Mouse (Mus musculus) liver, embryonic 15.5 days (tissue): ENCODE measurements at regions not wholly inside any gene's neighbourhood (a gene's known extent, or its start where the extent isn't known, plus 50 kb on each side); places are given as distances from the start of the nearest gene placed in this dataset.
A peak's percentile ranks its signal among the peaks of the same experiment; 100 is the strongest.

Source experiments
- ATAC-seq: fragments of 200-750 bp; cut with Nextera tagmentation; 2 replicates; pipeline ENCODE4 v1.8.0; 2017; ENCODE audit warnings: moderate number of reproducible peaks, mild to moderate bottlenecking, moderate library complexity; ENCODE audit not compliant: insufficient read depth
- H3K27ac ChIP-seq: fragments of 300-500 bp; sonication (generic); replicated peaks from 2 replicates; pipeline ENCODE4 v1.5.1; 2015; ENCODE audit warnings: mild to moderate bottlenecking, inconsistent platforms
- H3K27me3 ChIP-seq: fragments of 300-500 bp; sonication (generic); 2 replicates; pipeline ENCODE4 v1.6.1; 2015; ENCODE audit warnings: mild to moderate bottlenecking, inconsistent platforms
- H3K36me3 ChIP-seq: fragments of 300-500 bp; sonication (generic); replicated peaks from 2 replicates; pipeline ENCODE4 v1.6.1; 2015; ENCODE audit warnings: moderate library complexity, mild to moderate bottlenecking, inconsistent platforms
- H3K4me1 ChIP-seq: fragments of 300-500 bp; sonication (generic); replicated peaks from 2 replicates; pipeline ENCODE4 v1.6.1; 2015; ENCODE audit warnings: inconsistent platforms
- H3K4me2 ChIP-seq: fragments of 300-500 bp; sonication (generic); 2 replicates; pipeline ENCODE4 v1.6.1; 2015; ENCODE audit warnings: moderate library complexity, mild to moderate bottlenecking, inconsistent platforms
- H3K4me3 ChIP-seq: fragments of 300-500 bp; sonication (generic); replicated peaks from 2 replicates; pipeline ENCODE4 v1.5.1; 2015; ENCODE audit warnings: mild to moderate bottlenecking, inconsistent platforms
- H3K9ac ChIP-seq: fragments of 300-500 bp; sonication (generic); 2 replicates; pipeline ENCODE4 v1.6.1; 2015; ENCODE audit warnings: moderate library complexity, mild to moderate bottlenecking, inconsistent platforms
- H3K9me3 ChIP-seq: fragments of 300-500 bp; sonication (generic); replicated peaks from 2 replicates; pipeline ENCODE4 v1.6.1; 2016; ENCODE audit warnings: inconsistent platforms
- WGBS: fragments of 180-500 bp; shearing (Covaris S2); methylation state at CpG from one replicate; pipeline ENCODE4 v1.1.7; 2015; ENCODE audit warnings: mixed read lengths; ENCODE audit not compliant: insufficient replicate concordance; 5-methylcytosine and 5-hydroxymethylcytosine counted together

DNA sequence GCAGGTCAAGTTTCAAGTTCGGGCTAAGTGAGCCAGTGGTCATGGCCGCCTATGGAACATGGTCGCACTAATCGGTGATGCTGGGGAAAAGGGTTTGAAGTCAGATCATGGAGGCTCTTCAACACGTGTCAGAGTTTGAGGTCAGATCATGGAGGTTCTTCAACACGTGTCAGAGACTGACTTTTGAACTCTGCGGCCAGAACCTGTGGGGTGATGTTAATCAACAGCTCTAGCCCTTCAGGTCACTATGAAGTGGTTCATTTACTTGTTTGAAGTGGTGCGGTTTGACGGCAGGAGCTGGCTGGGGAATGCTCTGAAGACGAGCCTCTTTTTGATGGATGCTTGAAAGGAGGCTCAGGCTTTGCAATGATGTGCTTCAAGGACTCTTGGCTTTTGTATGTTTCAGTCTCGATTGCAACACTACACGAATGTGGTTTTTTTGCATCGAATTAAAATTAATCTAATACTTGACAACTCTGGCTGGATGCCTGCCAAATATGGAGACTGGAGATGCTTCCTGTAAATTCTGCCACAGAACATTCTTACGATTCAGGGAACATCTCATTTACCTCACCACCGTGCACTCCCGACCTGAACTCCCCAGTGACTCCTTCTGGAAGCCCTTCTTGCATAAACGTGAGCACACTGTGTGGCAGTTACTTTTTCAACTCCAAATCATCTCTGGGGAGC, 87.9 kb upstream of the 4930535I16Rik start:
- Histone ChIP-seq H3K4me3 (no peak overlapping the region), H3K4me2 (no peak overlapping the region), H3K9ac (no peak overlapping the region), H3K27ac (no peak overlapping the region), H3K9me3 (no peaks in the 10 kb centered on the region), H3K27me3 (no peaks in the 10 kb centered on the region), H3K36me3 (no peaks in the 10 kb centered on the region), H3K4me1 (no peaks in the 10 kb centered on the region)
- no peak for ATAC-seq
- 60% methylated on average over 17 of the region's 17 CpGs for WGBS

DNA sequence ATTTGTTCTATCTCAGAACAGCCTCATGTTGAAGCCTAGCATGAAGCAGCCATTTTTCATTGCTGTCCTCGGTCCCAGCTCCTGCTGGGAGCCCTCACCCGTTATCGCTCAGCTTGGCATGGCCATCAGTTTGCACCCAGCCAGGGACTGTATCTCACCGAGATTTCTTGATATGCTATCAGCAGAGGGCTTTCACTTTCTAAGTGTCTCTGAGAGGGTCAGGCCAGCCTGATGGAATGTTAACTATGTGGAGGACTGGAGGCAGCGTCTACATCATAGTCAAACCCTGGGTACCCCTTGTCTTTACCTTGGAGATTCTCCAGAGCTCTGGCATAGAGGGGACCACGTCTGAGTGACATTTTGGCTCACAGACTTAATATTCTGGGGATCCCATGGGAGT, 84.9 kb upstream of the 4930535I16Rik start:
- no peak overlapping the region for H3K27ac ChIP-seq
- no peaks in the 10 kb centered on the region for H3K36me3 ChIP-seq
- no peaks in the 10 kb centered on the region for H3K27me3 ChIP-seq
- no peaks in the 10 kb centered on the region for H3K4me1 ChIP-seq
- H3K4me2 ChIP-seq, result no peak overlapping the region
- WGBS, result 44% methylated on average over 6 of the region's 6 CpGs
- H3K4me3 ChIP-seq, result no peak overlapping the region
- no peaks in the 10 kb centered on the region for H3K9me3 ChIP-seq
- no peak for ATAC-seq
- H3K9ac ChIP-seq, result no peak overlapping the region

DNA sequence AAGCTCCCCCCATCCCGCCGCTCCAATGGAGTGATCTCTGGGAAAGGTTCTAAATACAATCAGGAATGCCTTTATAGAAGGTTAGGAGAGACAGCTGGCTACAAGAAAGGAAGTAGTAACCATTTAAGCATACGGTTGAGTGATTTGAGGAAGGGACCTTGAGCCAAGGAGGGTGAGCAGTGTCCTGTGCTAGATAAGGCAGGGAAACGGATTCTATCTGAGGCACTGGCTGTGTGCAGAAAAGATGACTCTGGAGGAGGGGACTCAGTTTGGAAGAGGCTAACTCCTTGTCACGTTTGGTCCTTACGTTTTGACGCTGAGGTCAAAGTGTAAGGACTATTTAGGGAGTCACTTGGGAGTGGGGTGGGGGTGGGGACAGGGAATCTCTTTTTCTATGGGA, 84.3 kb upstream of the 4930535I16Rik start:
- Histone ChIP-seq H3K36me3 (no peaks in the 10 kb centered on the region), H3K9me3 (no peaks in the 10 kb centered on the region), H3K4me2 (no peak overlapping the region), H3K27me3 (no peaks in the 10 kb centered on the region), H3K9ac (no peak overlapping the region), H3K27ac (no peak overlapping the region), H3K4me1 (no peaks in the 10 kb centered on the region), H3K4me3 (no peak overlapping the region)
- no peak for ATAC-seq
- WGBS, result 45% methylated on average over 7 of the region's 7 CpGs

DNA sequence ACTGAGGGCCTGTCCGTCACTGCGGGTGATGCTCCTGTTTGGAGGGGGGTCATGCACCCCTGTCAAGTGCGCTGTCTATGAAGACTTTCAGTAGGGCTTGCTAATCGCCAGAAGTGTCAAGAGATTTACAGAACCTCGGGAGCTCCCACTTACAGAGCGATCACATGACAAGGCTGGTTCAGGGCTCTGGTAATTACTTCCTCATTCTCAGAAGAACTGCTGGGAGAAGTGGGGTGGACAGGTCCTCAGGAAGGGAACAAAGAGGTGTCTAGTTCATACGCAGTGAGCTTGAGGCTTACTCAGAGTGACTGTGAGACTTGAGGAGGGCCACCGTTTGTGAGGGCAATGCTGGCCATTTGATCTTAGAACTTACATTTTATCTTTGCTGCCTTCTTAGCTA, 78.0 kb upstream of the 4930535I16Rik start:
- 35% methylated on average over 8 of the region's 8 CpGs for WGBS

GRCm38 (mm10) chr4:123991223-123991622, 73.4 kb upstream of the 4930535I16Rik start:
- Histone ChIP-seq H3K4me3 (peak overlapping the region; percentile 22; the same call in 1 of the 2 replicates), H3K9ac (no peak overlapping the region), H3K4me1 (0 out of 2 replicates have a peak, but pooled peaks cover 6% of the 10 kb centered on the region), H3K36me3 (no peaks in the 10 kb centered on the region), H3K27me3 (peaks cover 35% of the 10 kb centered on the region), H3K4me2 (peak overlapping the region; percentile 52), H3K27ac (no peak overlapping the region), H3K9me3 (no peaks in the 10 kb centered on the region)
- 12% methylated on average over 10 of the region's 10 CpGs for WGBS
- ATAC-seq, result no peak

More for the DNA sequence above, 78.0 kb upstream of the 4930535I16Rik start:
- Histone ChIP-seq H3K4me2 (no peak overlapping the region), H3K36me3 (no peaks in the 10 kb centered on the region), H3K27me3 (peaks cover 16% of the 10 kb centered on the region), H3K27ac (no peak overlapping the region), H3K9me3 (no peaks in the 10 kb centered on the region), H3K4me3 (no peak overlapping the region), H3K9ac (no peak overlapping the region), H3K4me1 (no peaks in the 10 kb centered on the region)
- ATAC-seq, result no peak

DNA sequence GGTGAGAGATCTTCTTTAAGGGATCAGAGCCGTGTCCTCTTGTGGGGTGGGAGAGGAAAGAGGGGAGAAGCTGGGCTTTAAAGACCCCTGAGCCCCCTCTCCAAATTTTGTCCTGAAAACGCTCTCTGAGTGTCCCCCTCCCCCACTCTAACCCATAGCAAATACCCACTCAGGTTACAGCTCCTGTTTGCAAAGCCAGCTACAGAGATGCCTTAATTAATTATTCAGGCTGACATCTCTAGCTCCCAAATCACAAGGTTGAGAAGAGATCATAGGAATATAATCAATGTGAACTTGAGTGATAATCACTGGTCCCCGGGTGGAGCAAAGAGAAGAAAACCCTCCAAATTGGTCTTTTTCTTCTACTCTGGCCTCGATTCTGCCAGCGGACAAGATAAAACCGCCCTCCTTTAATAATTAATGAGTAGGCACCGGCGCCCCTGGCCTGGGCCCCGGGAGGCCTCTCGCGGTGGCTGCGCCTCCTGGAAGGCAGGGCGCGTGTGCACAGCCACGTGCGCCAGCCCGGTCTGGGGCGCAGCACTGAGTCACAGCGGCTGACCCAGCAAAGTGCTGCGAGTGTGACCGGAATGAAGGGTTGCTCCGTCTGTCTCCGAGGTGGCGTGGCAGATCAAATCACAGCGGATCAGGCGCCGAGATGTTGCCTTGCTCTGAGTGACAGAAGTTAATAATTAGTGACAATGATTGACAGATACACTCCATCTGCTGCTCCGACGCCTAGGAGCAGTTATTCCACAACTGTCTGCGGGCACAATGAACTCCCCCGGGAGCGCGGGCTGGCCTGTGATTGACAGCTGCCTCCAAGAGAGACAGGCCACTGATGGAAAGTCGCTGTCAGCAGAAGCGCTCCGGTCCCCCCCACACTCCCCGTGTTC, 72.7 kb upstream of the 4930535I16Rik start:
- peak; percentile 58 for ATAC-seq
- Histone ChIP-seq H3K4me3 (peak overlapping the region; percentile 22), H3K27ac (no peak overlapping the region), H3K36me3 (no peaks in the 10 kb centered on the region), H3K27me3 (peaks cover 35% of the 10 kb centered on the region), H3K4me2 (peak overlapping the region; percentile 52), H3K4me1 (0 out of 2 replicates have a peak, but pooled peaks cover 6% of the 10 kb centered on the region), H3K9ac (no peak overlapping the region), H3K9me3 (no peaks in the 10 kb centered on the region)
- WGBS, result 2% methylated on average over 37 of the region's 37 CpGs
